Mouse (Mus musculus) bone marrow, adult 2 months (tissue): ENCODE results near the gene Eci1.

ENCODE experiments used
- CTCF ChIP-seq: fragments of 200-500 bp; IDR thresholded peaks from 2 replicates; pipeline ENCODE4 v1.5.1; 2011; ENCODE audit warnings: low read length, control low read depth; ENCODE audit not compliant: control insufficient read depth, insufficient read depth
- POLR2A ChIP-seq: fragments of 200-500 bp; IDR thresholded peaks from 2 replicates; pipeline ENCODE4 v1.6.1; 2011; ENCODE audit warnings: low read depth, mild to moderate bottlenecking, control low read depth, low read length, borderline replicate concordance; ENCODE audit not compliant: control insufficient read depth

DNA sequence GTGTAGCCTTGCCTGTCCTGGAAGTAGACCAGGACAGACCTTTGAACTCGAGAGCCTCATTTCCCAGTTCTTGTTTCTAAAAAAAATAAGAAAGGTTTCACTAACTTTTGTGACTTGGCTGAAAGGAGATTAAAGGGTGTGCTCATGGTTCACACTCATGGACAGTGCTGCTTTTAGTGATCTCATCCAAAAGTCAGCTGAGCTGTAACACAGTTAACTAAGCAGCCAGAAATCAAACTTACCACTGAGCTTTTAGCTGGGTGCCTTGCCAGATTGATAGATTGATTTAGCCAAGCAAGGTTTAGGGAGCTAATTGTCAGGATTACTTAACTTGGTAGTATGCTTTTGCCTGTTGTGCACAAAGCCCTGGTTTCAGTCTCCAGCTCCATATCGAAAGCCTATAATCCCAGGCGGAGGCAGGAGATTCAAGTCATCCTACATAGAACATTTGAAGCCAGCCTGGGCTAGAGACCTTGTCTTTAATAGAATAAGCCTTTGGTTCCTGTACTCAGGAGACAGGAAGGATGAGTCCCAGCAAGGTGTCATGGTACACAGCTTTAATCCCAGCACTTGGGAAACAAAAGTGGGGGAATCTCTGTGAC lies 10.3 kb upstream of the Eci1 start:
- TF ChIP-seq POLR2A (no peak), CTCF (no peak)
